Mouse (Mus musculus): ENCODE measurements around the gene Hipk1. TPM values are rescaled to one million over a fixed set of nuclear protein-coding genes. Genes with fewer than 3 reads are reported as not detected.

The Hipk1 gene
- polyA plus RNA-seq, 1 experiment = 54.0 TPM

DNA sequence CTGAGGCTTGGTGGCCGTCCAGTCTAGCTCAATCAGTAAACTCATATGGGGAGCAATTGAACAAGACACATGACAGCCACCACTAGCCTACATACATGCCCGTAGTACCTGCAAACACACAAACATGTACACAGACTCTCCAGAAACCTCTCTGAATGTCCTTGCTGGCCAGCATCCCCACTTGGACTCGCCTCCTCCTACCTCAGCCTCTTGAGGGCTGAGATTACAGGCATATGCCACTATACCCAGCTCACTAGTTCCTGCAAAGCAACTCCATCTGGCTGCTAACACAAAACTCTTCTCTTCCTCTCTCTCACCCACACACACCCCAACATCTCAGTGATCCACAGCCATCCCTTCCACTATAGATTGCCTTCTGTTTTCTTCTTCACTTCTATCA is 11.1 kb downstream of the Hipk1 start:
- Histone ChIP-seq H3K4me3 (ENCODE audit: insufficient read depth, low read depth, low read length) (no peak overlapping the region), H3K4me1 (ENCODE audit: control insufficient read depth, insufficient read depth, insufficient read length, low read length) (peaks cover 19% of the 10 kb centered on the region; the same call in 1 of the 2 replicates), H3K27ac (replicated peaks; ENCODE audit: low read depth, low read length) (no peak overlapping the region)

DNA sequence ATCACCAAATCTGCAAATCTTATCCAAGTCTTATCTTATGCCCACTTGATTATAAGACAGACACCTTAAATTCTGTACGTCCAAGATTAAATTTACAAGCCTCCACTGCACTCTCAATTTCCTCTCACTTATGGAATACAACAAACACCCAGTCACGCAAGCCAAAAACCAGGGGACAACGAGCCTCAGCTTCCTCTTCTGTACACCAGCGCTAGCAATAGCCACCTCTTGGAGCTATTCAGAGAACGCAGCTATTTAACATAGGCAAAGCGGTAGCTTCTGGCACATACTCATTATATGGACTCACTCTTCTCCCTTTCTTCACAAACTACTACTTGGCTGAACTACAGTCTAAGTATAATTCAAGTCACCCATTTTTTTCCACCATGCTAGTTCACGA is 12.2 kb downstream of the Hipk1 start:
- Histone ChIP-seq H3K4me1 (ENCODE audit: control insufficient read depth, insufficient read depth, insufficient read length, low read length) (peaks cover 17% of the 10 kb centered on the region; the same call in 1 of the 2 replicates), H3K27ac (replicated peaks; ENCODE audit: low read depth, low read length) (no peak overlapping the region), H3K4me3 (ENCODE audit: insufficient read depth, low read depth, low read length) (no peak overlapping the region)

DNA sequence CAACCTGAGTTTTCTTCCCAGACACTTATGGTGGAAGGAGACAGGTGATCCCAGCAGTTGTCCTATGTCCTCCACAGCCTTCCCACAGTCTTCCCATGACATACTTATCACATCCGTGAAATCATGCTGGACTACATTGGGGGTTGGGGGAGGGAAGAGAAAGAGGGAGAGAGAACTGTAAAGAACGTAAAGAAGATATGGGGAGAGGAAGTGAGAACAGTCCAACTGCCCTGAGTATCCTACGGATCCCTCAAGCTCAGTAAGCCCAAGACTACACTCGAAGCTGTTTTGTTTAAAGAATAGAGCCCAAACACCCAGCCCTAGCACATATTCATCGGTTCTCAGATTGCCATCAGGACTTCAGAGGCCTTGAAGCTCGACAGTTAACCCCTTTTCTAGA is 12.7 kb downstream of the Hipk1 start:
- H3K4me3 ChIP-seq (ENCODE audit: insufficient read depth, low read depth, low read length) = no peak overlapping the region
- no peak overlapping the region for H3K27ac ChIP-seq (replicated peaks; ENCODE audit: low read depth, low read length)
- H3K4me1 ChIP-seq (ENCODE audit: control insufficient read depth, insufficient read depth, insufficient read length, low read length) = peaks cover 17% of the 10 kb centered on the region

DNA sequence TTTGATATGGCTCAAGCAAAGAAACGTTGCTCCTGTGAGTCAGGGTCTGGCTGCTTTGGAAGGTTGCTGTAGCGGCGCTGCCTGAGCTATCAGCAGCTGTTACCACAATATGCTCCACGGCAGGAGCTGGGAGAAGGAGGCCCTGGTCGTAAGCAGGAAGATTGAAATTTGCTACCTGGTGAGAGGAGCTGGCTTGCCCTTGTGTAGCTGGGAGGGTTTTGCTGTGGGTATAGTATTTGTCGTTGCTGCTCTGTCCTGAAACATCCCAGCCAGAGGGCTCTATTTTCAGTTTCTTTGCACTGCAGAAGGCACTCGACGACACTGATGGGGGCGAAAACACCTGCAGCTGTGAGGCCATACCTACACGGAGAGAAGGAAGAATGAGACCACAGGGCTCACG is 13.4 kb downstream of the Hipk1 start:
- H3K4me3 ChIP-seq (ENCODE audit: insufficient read depth, low read depth, low read length) = no peak overlapping the region

DNA sequence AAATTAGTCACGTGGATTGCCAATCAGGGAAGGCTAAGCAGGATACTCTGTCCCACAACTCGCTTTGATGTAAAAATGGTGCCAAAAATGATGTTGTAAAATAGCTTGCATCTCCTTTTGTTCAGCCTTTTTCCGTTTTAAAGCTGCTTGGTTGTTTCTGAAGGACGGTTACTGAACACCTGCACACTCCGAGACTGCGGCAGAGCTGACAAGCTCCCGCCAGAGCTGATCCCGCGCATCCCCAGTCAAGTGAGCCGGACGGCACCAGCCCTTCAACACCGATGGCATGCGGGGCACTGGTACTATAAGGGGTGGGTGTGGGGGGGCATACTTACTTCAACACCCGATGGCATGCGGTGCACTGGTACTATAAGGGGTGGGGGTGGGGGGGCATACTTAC is 17.4 kb downstream of the Hipk1 start:
- no peak overlapping the region for H3K4me3 ChIP-seq (ENCODE audit: insufficient read depth, low read depth, low read length)
- H3K27ac ChIP-seq (replicated peaks; ENCODE audit: low read depth, low read length) = 0 out of 2 replicates have a peak overlapping the region, but pooled peaks have one; percentile 42
- peaks cover 24% of the 10 kb centered on the region for H3K4me1 ChIP-seq (ENCODE audit: control insufficient read depth, insufficient read depth, insufficient read length, low read length)

More for the DNA sequence above, 13.4 kb downstream of the Hipk1 start:
- H3K4me1 ChIP-seq (ENCODE audit: control insufficient read depth, insufficient read depth, insufficient read length, low read length) = peaks cover 20% of the 10 kb centered on the region
- H3K27ac ChIP-seq (replicated peaks; ENCODE audit: low read depth, low read length) = no peak overlapping the region

DNA sequence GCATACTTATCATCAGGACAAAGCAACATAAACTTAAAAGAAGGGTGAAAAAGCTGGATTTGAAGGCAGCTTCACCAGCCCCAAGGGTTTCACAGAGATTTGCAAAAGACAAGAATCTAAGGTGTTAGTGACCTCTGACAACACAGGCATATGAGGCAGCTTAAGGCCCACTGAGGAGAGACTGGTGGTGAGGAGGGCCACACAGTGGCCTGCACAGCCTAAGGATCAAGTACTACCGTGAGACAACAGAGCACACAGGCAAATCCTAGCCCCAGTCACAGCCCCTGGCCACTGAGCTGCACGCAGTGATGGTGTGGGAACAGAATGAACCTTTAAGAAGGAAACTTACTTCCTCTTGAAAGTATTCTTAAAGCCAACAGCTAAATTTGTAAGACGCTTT is 17.9 kb downstream of the Hipk1 start:
- Histone ChIP-seq H3K27ac (replicated peaks; ENCODE audit: low read depth, low read length) (peak overlapping the region; percentile 62), H3K4me3 (ENCODE audit: insufficient read depth, low read depth, low read length) (no peak overlapping the region), H3K4me1 (ENCODE audit: control insufficient read depth, insufficient read depth, insufficient read length, low read length) (peaks cover 24% of the 10 kb centered on the region)

DNA sequence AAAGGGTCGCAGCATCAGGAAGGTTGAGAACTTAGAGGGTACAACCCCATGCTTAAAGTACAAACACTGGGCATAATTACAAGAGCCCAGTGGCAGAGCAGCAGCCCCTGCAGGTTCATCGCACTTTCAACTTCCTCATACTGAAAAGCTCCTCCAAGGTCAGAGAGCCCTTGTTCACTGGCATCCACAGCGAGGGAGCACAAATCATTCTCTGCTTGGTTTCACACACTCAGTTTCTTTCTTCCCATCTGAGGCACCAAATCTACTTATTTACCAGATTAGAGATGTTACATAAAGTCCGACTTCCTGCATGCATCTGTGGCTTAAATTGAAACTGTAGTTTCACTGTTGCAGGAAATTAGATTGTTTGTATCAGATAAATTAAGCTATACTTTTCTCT is 18.5 kb downstream of the Hipk1 start:
- Histone ChIP-seq H3K4me3 (ENCODE audit: insufficient read depth, low read depth, low read length) (no peak overlapping the region), H3K27ac (replicated peaks; ENCODE audit: low read depth, low read length) (peak overlapping the region; percentile 38)

DNA sequence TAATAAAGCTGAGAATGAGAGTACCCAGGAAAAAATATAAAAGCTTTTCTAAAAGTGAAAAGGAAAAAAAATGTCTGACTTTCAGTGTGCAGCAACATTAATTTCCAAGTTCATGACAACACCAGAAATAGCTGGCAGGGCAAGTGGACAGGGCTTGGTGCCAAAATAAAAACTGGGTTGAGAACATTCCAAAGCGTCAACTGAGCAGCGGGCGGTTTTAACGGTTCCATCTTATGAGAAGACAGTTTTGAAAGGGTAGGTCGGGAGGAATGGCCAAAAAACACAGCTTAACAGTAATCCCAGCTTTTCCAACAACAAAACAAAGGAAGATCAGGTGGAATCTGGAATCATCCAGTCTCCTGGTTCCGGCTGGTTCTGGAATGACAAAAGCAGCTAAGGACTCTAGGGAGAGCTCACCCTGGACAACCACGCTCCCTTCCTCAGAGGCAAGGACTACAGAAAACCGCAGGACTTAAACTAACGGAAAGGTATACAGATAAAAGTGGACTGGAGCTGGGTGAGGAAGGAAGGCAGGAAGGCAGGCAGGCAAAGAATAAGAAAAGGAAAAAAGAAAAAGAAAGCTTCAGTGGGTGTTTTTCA is 19.7 kb downstream of the Hipk1 start:
- peak overlapping the region; percentile 37; the same call in 1 of the 2 replicates for H3K4me3 ChIP-seq (ENCODE audit: insufficient read depth, low read depth, low read length)
- peaks cover 24% of the 10 kb centered on the region for H3K4me1 ChIP-seq (ENCODE audit: control insufficient read depth, insufficient read depth, insufficient read length, low read length)

More for the DNA sequence above, 18.5 kb downstream of the Hipk1 start:
- H3K4me1 ChIP-seq (ENCODE audit: control insufficient read depth, insufficient read depth, insufficient read length, low read length) = peaks cover 24% of the 10 kb centered on the region

DNA sequence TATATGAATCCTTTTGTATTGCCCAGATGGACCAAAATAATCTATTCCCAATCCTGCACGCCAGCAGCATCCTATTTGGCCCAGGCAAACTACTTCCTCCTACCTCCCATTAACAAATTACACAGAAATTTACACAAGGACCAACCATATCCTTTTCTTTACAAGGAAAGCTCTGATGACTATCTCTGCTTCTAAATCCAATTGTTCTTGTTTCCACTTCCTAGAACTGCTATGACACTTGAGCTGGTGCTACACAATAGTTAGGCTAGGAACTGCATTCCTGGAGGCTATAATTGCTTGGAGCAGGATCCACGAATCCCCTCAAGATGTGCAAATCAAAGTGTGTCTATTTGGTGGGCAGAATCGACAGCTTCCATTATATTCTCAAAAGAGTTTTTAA is 24.6 kb downstream of the Hipk1 start:
- H3K27ac ChIP-seq (replicated peaks; ENCODE audit: low read depth, low read length) = no peak overlapping the region
- peaks cover 7% of the 10 kb centered on the region for H3K4me1 ChIP-seq (ENCODE audit: control insufficient read depth, insufficient read depth, insufficient read length, low read length)
- H3K4me3 ChIP-seq (ENCODE audit: insufficient read depth, low read depth, low read length) = no peak overlapping the region

More for the DNA sequence above, 19.7 kb downstream of the Hipk1 start:
- peak overlapping the region; percentile 52 for H3K27ac ChIP-seq (replicated peaks; ENCODE audit: low read depth, low read length)

DNA sequence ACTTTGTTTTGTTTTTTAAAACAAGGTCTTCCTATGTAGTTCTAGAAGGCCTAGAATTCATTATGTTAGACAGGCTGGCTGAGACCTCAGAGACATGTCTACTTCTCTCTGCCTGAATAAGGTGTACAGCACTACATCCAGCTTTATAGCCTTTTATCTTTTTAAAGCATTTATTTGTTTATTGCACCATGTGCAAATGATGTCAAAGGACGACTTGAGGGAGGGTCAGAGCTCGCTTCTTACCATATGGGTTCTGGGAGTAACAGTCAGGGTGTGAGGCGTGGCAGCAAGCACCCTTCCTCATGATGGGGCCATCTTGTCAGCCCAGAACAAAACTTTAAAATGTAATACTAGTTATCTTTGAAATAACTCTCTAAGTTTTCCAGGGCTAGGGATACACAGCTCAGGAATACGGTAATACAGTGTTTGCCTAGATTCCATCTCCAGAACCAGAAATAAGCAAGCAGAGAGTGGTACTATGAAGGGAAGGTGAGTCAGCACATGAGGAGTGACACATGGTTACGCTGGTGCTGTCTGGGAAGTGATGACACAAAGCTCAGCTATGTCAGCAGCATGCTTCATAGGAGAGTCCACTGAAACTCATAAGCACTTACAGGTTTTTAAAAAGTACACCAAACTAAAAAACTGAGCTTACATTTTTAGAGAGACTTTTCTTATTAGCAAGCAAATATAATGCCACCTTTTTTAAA is 31.9 kb downstream of the Hipk1 start:
- no peak overlapping the region for H3K4me3 ChIP-seq (ENCODE audit: insufficient read depth, low read depth, low read length)
- no peak overlapping the region for H3K27ac ChIP-seq (replicated peaks; ENCODE audit: low read depth, low read length)
- no peaks in the 10 kb centered on the region for H3K4me1 ChIP-seq (ENCODE audit: control insufficient read depth, insufficient read depth, insufficient read length, low read length)

DNA sequence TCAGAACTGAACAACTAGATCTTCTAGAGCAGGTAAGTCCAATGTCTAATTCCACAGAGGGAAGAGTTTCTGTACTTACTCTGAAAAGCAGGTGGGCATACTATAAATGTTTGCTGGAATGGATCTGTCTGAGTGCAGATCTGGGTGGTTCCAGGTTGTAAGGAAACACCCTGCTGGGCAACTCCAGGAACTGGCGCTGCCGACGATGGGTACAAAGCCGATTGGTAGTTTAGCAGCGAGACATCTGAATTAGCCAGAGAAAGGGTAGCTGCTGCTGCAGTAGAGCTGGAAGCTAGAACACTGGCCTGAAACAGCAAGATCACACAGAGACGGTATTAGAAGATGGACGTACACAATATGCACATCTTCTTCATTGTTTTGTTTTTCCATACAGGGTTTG is 32.9 kb downstream of the Hipk1 start:
- H3K4me1 ChIP-seq (ENCODE audit: control insufficient read depth, insufficient read depth, insufficient read length, low read length) = no peaks in the 10 kb centered on the region
- no peak overlapping the region for H3K27ac ChIP-seq (replicated peaks; ENCODE audit: low read depth, low read length)
- H3K4me3 ChIP-seq (ENCODE audit: insufficient read depth, low read depth, low read length) = no peak overlapping the region

DNA sequence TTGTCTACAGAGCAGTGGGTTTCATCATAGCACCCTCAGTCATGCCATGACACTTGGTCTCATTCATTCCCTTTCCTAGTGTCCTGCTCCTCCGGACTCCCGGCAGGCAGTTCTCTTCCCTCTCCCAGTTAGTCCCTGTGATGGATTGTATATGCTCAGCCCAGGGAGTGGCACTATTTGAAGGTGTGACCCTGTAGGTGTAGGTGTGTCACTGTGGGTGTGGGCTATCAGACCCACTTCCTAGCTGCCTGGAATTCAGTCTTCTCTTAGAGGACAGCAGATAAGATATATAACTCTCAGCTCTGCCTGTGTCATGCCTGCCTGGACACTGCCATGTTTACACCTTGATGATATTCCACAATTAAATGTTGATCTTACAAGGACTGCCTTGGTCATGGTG is 34.4 kb downstream of the Hipk1 start:
- Histone ChIP-seq H3K4me3 (ENCODE audit: insufficient read depth, low read depth, low read length) (no peak overlapping the region), H3K27ac (replicated peaks; ENCODE audit: low read depth, low read length) (no peak overlapping the region), H3K4me1 (ENCODE audit: control insufficient read depth, insufficient read depth, insufficient read length, low read length) (no peaks in the 10 kb centered on the region)

DNA sequence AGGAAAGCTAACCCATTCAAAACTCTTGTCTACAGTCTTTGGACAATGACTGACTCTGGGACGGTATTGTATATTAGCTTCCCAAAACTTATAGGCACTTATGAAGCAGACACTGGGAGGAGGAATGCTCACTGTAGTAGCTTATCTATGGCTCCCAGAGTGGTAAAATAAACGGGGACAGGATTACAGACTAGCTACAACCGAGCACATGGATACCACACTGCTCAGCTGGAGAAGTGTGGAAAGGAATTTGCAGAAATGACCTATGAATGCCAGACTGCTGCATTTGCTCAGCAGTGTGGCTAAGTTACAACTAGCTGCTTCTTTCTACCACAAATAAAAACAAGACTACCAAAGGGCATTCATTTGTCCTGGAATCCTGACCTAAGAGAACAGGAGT is 36.0 kb downstream of the Hipk1 start:
- H3K4me3 ChIP-seq (ENCODE audit: insufficient read depth, low read depth, low read length) = no peak overlapping the region
- no peak overlapping the region for H3K27ac ChIP-seq (replicated peaks; ENCODE audit: low read depth, low read length)
- no peaks in the 10 kb centered on the region for H3K4me1 ChIP-seq (ENCODE audit: control insufficient read depth, insufficient read depth, insufficient read length, low read length)

DNA sequence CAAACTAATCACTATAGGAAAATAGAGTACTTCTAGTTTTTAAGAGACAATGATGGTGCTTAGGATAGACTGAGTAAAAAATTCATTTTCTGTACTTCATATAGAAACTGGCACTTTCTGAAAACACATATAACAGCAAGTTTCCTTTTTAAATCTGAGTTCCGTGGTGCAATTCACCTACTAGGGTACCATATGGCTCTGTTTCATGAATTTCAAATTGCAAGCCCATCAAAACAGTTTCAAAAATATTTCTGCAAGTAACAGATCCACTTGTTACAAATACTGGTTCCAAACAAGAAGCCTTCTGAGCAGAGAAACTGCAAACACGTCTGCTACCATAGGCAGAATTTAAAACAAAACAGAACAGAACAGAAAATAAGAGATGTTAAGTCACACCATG is 39.8 kb downstream of the Hipk1 start:
- Histone ChIP-seq H3K27ac (replicated peaks; ENCODE audit: low read depth, low read length) (no peak overlapping the region), H3K4me1 (ENCODE audit: control insufficient read depth, insufficient read depth, insufficient read length, low read length) (no peaks in the 10 kb centered on the region), H3K4me3 (ENCODE audit: insufficient read depth, low read depth, low read length) (no peak overlapping the region)

DNA sequence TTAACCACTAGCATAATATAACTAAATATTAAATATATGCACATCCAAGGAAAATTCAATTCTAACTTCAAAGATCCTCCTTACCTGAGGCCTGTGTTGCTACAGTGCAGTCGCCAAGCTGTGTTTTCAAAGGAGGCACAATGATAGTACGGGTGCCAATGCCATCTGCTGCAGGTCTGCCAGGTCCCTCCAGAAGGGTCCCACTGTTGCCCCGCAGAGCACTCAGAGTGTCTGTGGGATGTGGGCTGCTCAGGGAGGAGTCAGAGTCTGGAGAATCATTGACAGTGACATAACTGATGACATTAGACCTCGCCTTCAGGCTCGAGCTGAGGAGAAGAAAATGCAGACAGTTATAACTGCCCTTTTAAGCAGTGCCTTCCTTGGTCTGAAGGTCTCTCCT is 44.7 kb downstream of the Hipk1 start:
- Histone ChIP-seq H3K27ac (replicated peaks; ENCODE audit: low read depth, low read length) (no peak overlapping the region), H3K4me3 (ENCODE audit: insufficient read depth, low read depth, low read length) (no peak overlapping the region), H3K4me1 (ENCODE audit: control insufficient read depth, insufficient read depth, insufficient read length, low read length) (no peaks in the 10 kb centered on the region)
